Mouse (Mus musculus): Measurements from ENCODE around the gene Gm7075. TPM values are rescaled to one million over a fixed set of nuclear protein-coding genes. Genes with fewer than 3 reads are reported as not detected.
"Not testable (repeated sequence)": the region's sequence is repeated elsewhere in the genome, so short reads cannot be mapped to it uniquely, and the experiment has no call there.

Gm7075 gene
- total RNA-seq, 2 experiments from 2014 or later, result not detected

GRCm38 (mm10) chr10:63423591-63424474, 2.2 kb upstream of the Gm7075 start:
- no peak for DNase-seq (ENCODE audit: low spot score)
- intact Hi-C loops (cut with DNase I), result loop anchor here (5.0 kb wide), 1 partner anchor 148 kb away; no protein-coding TSS in a partner anchor

GRCm38 (mm10) chr10:63422736-63422992, 1.1 kb upstream of the Gm7075 start:
- DNase-seq (ENCODE audit: low spot score), result no peak
- intact Hi-C loops (cut with DNase I), result loop anchor here (5.0 kb wide), 1 partner anchor 150 kb away; no protein-coding TSS in a partner anchor

DNA sequence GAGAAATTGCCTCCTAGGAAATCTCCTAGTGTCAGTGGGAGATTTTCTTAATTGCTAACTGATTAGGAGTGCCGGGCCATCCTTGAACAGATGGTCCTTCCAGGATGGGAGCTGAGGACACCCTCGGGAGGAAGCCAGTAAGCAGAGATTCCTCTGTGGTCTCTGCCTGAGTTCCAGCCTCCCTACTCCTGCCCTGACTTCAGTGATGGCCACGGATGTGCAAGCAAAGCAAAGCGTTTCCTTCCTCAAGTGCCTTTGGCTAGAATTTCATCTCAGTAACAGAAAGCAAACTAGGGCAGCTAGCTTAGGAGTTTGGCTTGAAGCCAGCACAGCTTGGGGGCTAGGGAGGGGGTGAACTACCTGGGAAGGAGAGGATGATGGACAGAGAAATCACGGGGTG, 4.5 kb downstream of the Gm7075 start:
- no peak for DNase-seq (ENCODE audit: low spot score)
- intact Hi-C loops (cut with DNase I), result no loop called here

- intact Hi-C loops (cut with DNase I), result no loop called here
- DNase-seq (ENCODE audit: low spot score), result no peak
Measured at GRCm38 (mm10) chr10:63415850-63416249, 5.7 kb downstream of the Gm7075 start.

DNA sequence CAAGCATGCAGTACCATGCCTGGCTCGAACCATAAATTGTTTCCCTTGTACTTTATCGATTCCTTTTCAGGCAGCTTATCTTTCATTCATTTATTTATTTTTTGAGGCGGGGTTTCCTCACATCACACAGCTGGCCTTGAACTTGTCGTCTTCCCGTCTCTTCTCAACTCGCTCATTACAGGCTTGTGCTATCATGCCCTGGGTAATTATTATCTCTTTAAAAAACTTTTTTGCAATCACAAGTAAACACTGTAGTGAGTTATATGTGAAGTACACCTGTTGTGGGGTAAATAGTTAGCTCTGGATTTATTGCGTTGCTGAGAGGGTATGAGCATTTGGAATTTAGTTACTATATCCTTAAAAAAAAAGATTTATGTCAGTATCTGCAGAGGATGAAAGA, 6.3 kb downstream of the Gm7075 start:
- no peak for DNase-seq (ENCODE audit: low spot score)
- intact Hi-C loops (cut with DNase I), result no loop called here

DNA sequence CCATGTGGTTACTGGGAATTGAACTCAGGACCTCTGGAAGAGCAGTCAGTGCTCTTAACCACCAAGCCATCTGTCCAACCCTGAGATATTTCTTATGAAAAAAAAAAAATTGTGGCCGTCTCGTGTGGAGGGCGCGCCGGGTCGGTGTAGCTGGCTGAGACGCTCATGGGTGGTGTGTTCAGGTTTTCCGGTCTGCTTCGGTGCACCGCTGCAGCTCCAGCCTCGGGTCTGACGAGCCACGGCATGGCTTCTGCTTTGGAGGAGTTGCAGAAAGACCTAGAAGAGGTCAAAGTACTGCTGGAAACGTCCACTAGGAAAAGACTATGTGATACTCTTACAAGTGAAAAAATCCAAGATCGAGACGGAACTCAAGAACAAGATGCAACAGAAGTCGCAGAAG, 8.8 kb downstream of the Gm7075 start:
- no peak for DNase-seq (ENCODE audit: low spot score)
- intact Hi-C loops (cut with DNase I), result no loop called here

DNA sequence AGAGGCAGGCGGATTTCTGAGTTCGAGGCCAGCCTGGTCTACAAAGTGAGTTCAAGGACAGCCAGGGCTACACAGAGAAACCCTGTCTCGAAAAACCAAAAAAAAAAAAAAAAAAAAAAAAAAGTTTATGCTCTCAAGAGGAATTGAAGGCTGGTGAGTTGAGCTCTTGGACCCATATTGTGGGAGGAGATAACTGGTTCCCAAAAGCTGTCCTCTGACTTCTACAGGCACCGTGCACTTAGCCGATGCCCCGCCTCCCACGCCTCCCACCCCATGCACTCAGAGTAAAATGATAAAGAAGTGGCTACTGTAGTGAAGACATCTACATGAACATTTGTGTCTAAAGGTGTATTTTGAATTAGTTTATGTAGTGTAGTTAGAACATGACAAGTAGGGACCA, 9.9 kb downstream of the Gm7075 start:
- intact Hi-C loops (cut with DNase I); DNase-seq (ENCODE audit: low spot score): not testable (repeated sequence)

GRCm38 (mm10) chr10:63410162-63410956, 11.2 kb downstream of the Gm7075 start:
- intact Hi-C loops (cut with DNase I), result no loop called here
- no peak for DNase-seq (ENCODE audit: low spot score)

- intact Hi-C loops (cut with DNase I), result no loop called here
- no peak for DNase-seq (ENCODE audit: low spot score)
Measured at GRCm38 (mm10) chr10:63403636-63404035, 18.0 kb downstream of the Gm7075 start.

- intact Hi-C loops (cut with DNase I), result no loop called here
- no peak for DNase-seq (ENCODE audit: low spot score)
Measured at GRCm38 (mm10) chr10:63402731-63403504, 18.7 kb downstream of the Gm7075 start.

- intact Hi-C loops (cut with DNase I), result no loop called here
- no peak for DNase-seq (ENCODE audit: low spot score)
Measured at GRCm38 (mm10) chr10:63396963-63397362, 24.6 kb downstream of the Gm7075 start.

DNA sequence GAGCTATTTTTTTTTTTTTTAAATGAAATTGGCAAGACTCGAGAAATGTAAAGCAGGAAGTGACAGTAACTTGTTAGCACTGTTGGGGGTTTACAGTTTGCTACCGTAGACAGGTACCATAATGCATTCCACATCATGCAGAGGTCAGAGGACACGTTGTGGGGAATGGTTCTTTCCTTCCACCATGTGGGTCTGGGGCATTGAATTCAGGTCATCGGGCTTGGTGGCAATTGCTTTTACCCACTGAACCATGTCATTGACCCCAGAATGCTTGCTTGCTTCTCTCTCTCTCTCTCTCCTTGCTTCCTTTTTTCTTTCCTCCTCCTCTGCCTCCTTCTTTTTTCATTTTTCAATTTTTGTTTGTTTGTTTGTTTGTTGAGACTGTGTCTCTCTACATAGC, 32.6 kb downstream of the Gm7075 start:
- no peak for DNase-seq (ENCODE audit: low spot score)
- intact Hi-C loops (cut with DNase I), result loop anchor here (5.0 kb wide), 1 partner anchor 38 kb away; no protein-coding TSS in a partner anchor

DNA sequence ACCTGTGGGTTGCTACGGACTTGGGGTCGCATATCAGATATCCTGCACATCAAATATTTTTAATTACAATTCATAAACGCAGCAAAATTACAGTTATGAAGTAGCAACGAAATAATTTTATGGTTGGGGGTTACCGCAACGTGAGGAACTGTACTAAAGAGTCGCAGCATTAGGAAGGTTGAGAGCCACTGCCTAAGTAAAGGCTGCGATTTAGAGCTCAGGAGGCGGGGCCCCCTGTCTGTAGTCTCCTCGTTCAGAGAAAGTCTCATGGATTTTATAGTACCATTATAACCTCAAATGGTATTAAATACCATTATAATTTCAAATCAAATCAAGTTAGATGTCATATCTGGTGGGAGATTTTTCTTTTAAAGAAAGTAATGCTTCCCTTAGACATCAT, 34.6 kb downstream of the Gm7075 start:
- intact Hi-C loops (cut with DNase I), result loop anchor here (5.0 kb wide), 1 partner anchor 40 kb away; no protein-coding TSS in a partner anchor
- no peak for DNase-seq (ENCODE audit: low spot score)

DNA sequence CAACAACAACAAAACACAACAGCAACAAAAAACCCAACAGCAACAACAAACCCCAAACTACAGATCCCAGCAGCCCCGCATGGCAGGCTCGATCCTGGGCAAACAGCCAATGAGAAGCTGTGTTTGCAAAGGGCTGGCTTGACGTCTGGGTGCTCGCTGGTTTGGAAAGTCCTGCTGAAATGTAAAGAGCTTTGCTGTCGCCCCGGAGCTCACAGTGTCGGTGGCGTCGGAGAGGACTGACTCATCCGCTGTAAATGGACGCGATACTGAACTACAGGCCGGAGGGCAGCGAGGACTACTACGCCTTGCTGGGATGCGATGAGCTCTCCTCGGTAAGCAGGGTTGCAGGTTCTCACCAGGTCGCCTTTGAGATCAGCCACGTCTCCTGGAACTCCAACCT, 35.1 kb downstream of the Gm7075 start:
- intact Hi-C loops (cut with DNase I), result loop anchor here (5.0 kb wide), 1 partner anchor 41 kb away; no protein-coding TSS in a partner anchor
- peak; percentile 47 for DNase-seq (ENCODE audit: low spot score)

DNA sequence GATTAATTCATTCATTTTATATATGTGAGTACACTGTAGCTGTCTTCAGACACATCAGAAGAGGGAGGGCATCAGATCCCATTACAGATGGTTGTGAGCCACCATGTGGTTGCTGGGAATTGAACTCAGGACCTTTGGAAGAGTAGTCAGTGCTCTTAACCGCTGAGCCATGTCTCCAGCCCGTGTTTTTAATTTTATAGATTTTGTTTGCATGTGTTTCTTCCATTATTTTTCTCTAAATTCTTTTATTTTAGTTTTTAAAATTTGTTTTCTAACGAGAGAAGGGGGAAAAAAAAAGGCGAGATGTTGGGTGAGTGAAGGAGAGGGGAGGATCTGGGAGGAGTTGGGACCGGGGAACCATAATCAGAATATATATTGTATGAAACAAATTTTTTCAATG, 35.7 kb downstream of the Gm7075 start:
- intact Hi-C loops (cut with DNase I), result loop anchor here (5.0 kb wide), 1 partner anchor 41 kb away; no protein-coding TSS in a partner anchor

DNA sequence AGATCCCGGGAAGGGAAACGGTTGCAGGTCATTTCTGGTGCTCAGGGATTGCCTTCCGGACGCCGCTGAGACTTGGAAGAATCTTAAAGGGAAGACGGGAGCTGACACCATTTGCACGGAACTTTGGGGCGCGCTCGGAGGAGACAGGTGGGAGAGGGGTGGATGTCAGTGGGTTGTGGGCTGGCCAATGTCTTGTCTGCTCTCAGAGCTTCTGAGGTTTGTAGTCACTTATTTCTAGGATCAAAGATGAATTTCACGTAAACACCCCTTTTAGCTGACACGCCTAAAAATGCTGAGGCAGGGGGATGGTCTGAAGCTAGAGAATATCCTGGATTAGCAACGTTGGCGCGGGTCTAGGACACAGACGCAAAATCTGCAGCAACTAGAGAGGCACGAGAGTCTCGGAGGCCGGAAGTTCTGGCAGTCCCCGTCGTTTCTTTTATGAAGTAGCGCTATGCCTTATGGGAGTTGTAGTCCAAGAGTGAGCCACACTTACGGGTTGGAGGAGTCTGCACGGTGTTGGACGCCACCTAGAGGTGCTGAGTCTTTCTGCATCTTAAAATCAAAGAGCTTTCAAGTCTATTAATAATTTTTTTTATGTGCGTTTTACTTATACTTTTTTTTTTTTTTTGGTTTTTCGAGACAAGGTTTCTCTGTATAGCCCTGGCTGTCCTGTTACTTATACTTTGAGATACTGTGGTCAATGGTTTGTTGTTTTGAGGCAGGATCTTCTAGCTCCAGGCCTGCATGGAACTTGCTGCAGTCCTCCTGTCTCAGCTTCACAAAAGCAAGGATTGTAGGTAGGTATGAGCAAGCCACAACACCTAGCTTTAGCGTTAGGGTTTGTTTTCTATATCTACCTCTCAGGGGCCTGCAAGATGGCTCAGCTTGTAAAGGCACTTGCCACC, 39.0 kb downstream of the Gm7075 start, which contains the start of gene Dnajc12:
Gene Dnajc12, plus strand, starts transcription at position 72 of the 908 bp plus-strand sequence.
- DNase-seq (ENCODE audit: low spot score), result peak; percentile 52
- intact Hi-C loops (cut with DNase I), result loop anchor here (5.0 kb wide), 1 partner anchor 140 kb away; the partner anchor contains the start of gene Herc4

More for the DNA sequence above, 35.7 kb downstream of the Gm7075 start:
- DNase-seq (ENCODE audit: low spot score), result not testable (repeated sequence)

GRCm38 (mm10) chr10:63381498-63382280, 39.9 kb downstream of the Gm7075 start, which contains the start of gene Sirt1:
Gene Sirt1, minus strand, starts transcription at chr10:63381704.
- no peak for DNase-seq (ENCODE audit: low spot score)
- intact Hi-C loops (cut with DNase I), result loop anchor here (5.0 kb wide), 1 partner anchor 139 kb away; the partner anchor contains the start of gene Herc4

Measured in heart, postnatal 25 days (tissue).